Mouse (Mus musculus): ENCODE measurements around the gene Nox1. TPM values are rescaled to one million over a fixed set of nuclear protein-coding genes. Genes with fewer than 3 reads are reported as not detected.

The Nox1 gene
- polyA plus RNA-seq, 1 experiment from 2014 or later: 0.11 TPM

Small RNA genes lying within 50 kb of the gene (microRNA-seq; reads per million reads assigned to microRNA genes)
- 0.69 reads per million for gene Mir3112

Other genes starting within 250 kb of the Nox1 start
- gene Sytl4, start 240.1 kb downstream of the Nox1 start, polyA plus RNA-seq (2015; fragmentation: Nextera tagmentation; extraction: Ambion mirVana): 0.78 and 0.99 TPM in 2 replicates
- 71.8 and 72.5 TPM in 2 replicates for gene Cstf2, start 162.8 kb downstream of the Nox1 start, polyA plus RNA-seq (2015; fragmentation: Nextera tagmentation; extraction: Ambion mirVana)
- gene Xkrx, start 59.9 kb downstream of the Nox1 start, polyA plus RNA-seq (2015; fragmentation: Nextera tagmentation; extraction: Ambion mirVana): 1.0 and 1.7 TPM in 2 replicates
- not detected in 2 replicates for gene Arl13a, start 34.5 kb downstream of the Nox1 start, polyA plus RNA-seq (2015; fragmentation: Nextera tagmentation; extraction: Ambion mirVana)
- 4.7 TPM in 2 replicates for gene Trmt2b, start 55.0 kb upstream of the Nox1 start, polyA plus RNA-seq (2015; fragmentation: Nextera tagmentation; extraction: Ambion mirVana)
- 126 TPM in 2 replicates for gene Tmem35a, start 73.3 kb upstream of the Nox1 start, polyA plus RNA-seq (2015; fragmentation: Nextera tagmentation; extraction: Ambion mirVana)
- 3.9 and 6.1 TPM in 2 replicates for gene Cenpi, start 86.1 kb upstream of the Nox1 start, polyA plus RNA-seq (2015; fragmentation: Nextera tagmentation; extraction: Ambion mirVana)
- gene Drp2, start 182.6 kb upstream of the Nox1 start, polyA plus RNA-seq (2015; fragmentation: Nextera tagmentation; extraction: Ambion mirVana): 22.4 and 24.1 TPM in 2 replicates

Measured in midbrain, embryonic 16.5 days (tissue).